Mouse (Mus musculus) C2C12 (cell line): ENCODE measurements around the gene Pde1c. TPM values are rescaled to one million over a fixed set of nuclear protein-coding genes. Genes with fewer than 3 reads are reported as not detected.

Experiments used
- H3K27me3 ChIP-seq: one replicate; pipeline ENCODE4 v1.6.1; 2011; ENCODE audit not compliant: control insufficient read depth, insufficient read depth, insufficient read length
- H3K36me3 ChIP-seq: one replicate; pipeline ENCODE4 v1.6.1; 2011; ENCODE audit not compliant: control insufficient read depth, insufficient read depth
- H3K4me3 ChIP-seq: one replicate; pipeline ENCODE4 v1.5.1; 2011; ENCODE audit warnings: mild to moderate bottlenecking, control low read depth; ENCODE audit not compliant: poor library complexity, insufficient read depth, severe bottlenecking
- H3K79me2 ChIP-seq: one replicate; pipeline ENCODE4 v1.6.1; 2011; ENCODE audit not compliant: control insufficient read depth, insufficient read depth
- H3K79me3 ChIP-seq: one replicate; pipeline ENCODE4 v1.6.1; 2011; ENCODE audit warnings: low read depth, control low read depth
- H3ac ChIP-seq: one replicate; pipeline ENCODE3; 2011; ENCODE audit warnings: low read depth; ENCODE audit not compliant: control insufficient read depth, insufficient read length
- CEBPB ChIP-seq: IDR thresholded peaks from one replicate; pipeline ENCODE4 v1.6.1; 2011; ENCODE audit warnings: low read depth, mild to moderate bottlenecking, control low read depth, moderate library complexity
- CTCF ChIP-seq: IDR thresholded peaks from one replicate; pipeline ENCODE4 v1.5.1; 2011; ENCODE audit not compliant: control insufficient read depth, insufficient read depth, insufficient read length
- FOSL1 ChIP-seq: IDR thresholded peaks from one replicate; pipeline ENCODE4 v1.8.0; 2011; ENCODE audit warnings: mild to moderate bottlenecking, low read length; ENCODE audit not compliant: poor library complexity, insufficient read depth, severe bottlenecking
- MAX ChIP-seq: IDR thresholded peaks from one replicate; pipeline ENCODE4 v1.6.1; 2011; ENCODE audit warnings: mild to moderate bottlenecking, control low read depth
- MYOD1 ChIP-seq: IDR thresholded peaks from one replicate; pipeline ENCODE4 v1.6.1; 2011; ENCODE audit warnings: low read depth; ENCODE audit not compliant: control insufficient read depth, insufficient read length
- MYOG ChIP-seq: IDR thresholded peaks from one replicate; pipeline ENCODE4 v1.6.1; 2011; ENCODE audit not compliant: control insufficient read depth, insufficient read length; ENCODE audit errors: extremely low read depth
- USF1 ChIP-seq: IDR thresholded peaks from one replicate; pipeline ENCODE4 v1.6.1; 2011; ENCODE audit warnings: low read depth, mild to moderate bottlenecking, control low read depth, moderate library complexity
- polyA plus RNA-seq: library from polyadenylated mRNA; unstranded; fragments of >200 nt; fragmentation: generic; extraction: Trizol; gene quantifications from one replicate; pipeline ENCODE4 v1.2.1, GENCODE M21; 2012; ENCODE audit warnings: missing spikeins

Gene Pde1c
- polyA plus RNA-seq, 1 experiment = 0.05 TPM

DNA sequence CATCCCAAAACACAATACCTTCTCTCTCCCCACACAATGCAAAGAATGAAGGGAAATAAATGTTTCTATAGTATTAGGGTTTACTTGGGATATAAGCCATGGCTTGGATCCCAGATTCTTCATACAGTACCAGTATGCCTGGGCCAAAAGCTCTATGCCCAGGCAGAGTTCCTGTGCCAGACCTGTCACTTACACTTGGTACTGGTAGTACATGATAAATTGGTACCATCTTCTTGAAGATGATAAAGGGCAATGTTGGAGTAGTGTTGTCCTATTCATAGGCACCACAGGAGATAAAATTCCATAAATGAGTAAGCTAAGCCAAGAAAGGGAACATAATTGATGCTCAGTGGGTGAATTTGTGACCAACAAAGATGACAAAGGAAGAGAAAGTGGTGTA, 258.6 kb downstream of the Pde1c start:
- H3ac ChIP-seq = no peak overlapping the region
- H3K27me3 ChIP-seq = no peaks in the 10 kb centered on the region
- no peaks in the 10 kb centered on the region for H3K79me3 ChIP-seq

DNA sequence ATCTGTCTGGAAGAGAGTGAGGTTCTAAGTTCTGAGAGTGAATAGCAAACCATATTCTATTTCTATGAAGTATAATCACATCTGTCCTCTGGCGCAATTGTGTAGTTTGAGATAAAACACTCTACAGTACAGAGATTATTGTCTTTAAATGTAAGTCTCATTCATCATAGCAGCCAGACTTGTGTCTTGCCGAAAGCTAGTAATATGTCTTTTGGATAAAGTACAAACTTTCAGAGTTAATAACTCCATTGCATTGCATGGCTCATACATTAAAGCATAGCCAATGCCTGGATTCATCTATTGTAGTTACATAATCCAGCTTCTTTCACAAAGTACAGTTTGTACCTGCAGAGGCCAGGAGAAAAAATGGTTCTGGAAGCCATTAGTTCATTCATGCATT, 262.8 kb downstream of the Pde1c start:
- Histone ChIP-seq H3K4me3 (no peak overlapping the region), H3K79me2 (no peaks in the 10 kb centered on the region), H3K36me3 (no peaks in the 10 kb centered on the region), H3ac (no peak overlapping the region), H3K27me3 (no peaks in the 10 kb centered on the region), H3K79me3 (no peaks in the 10 kb centered on the region)
- TF ChIP-seq FOSL1 = no peak
- TF ChIP-seq MYOD1 = no peak
- no peak for TF ChIP-seq USF1
- no peak for TF ChIP-seq CEBPB
- no peak for TF ChIP-seq MYOG
- no peak for TF ChIP-seq MAX
- no peak for TF ChIP-seq CTCF

More for the DNA sequence above, 258.6 kb downstream of the Pde1c start:
- TF ChIP-seq MYOD1 (no peak), CTCF (no peak), USF1 (no peak), CEBPB (no peak), FOSL1 (no peak), MYOG (no peak), MAX (no peak)
- Histone ChIP-seq H3K79me2 (no peaks in the 10 kb centered on the region), H3K4me3 (no peak overlapping the region), H3K36me3 (no peaks in the 10 kb centered on the region)

DNA sequence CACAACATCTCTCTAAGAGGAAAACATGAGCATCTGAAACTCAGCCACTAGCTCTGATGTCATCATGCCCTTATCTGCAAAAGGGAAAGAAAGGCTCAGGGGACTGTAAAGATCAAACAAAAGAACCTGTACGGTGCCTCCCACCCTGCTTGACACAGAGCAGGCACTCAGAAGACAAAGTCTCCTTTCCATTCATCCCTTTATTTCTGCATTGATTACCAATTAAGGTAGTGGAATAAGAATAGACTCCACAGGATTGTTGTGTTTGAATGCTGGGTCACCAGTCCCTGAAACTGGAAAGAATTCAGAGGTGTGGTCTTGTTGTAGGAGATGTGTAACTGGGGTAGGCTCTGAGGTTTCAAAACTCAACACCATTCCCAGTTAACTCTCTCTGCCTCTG, 276.7 kb downstream of the Pde1c start:
- H3K79me3 ChIP-seq = no peaks in the 10 kb centered on the region
- no peak for TF ChIP-seq MYOG
- no peaks in the 10 kb centered on the region for H3K36me3 ChIP-seq

DNA sequence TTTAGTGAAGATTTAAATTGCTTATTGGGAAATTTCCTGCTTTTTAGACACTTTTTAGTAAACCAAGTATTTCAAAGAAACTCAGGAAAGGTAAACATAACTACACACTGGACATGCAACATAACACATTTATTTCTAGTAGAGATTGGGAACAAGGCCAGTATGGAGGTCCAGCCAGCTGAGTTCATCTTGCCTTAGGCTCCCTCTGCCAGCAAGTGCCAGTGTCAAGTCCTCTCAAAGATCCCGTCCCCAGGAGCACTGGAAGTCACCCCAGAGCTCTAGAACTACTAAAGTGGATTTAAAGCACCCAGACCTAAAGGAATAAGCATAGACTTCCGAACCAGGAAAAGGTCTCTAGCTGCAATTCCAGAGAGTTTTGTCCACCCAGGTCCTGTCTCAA, 279.6 kb downstream of the Pde1c start:
- TF ChIP-seq MYOG (no peak), USF1 (no peak), MAX (no peak), FOSL1 (no peak), CEBPB (no peak), CTCF (no peak), MYOD1 (no peak)
- Histone ChIP-seq H3ac (no peak overlapping the region), H3K79me3 (no peaks in the 10 kb centered on the region), H3K4me3 (no peak overlapping the region), H3K36me3 (no peaks in the 10 kb centered on the region), H3K27me3 (no peaks in the 10 kb centered on the region), H3K79me2 (no peaks in the 10 kb centered on the region)

More for the DNA sequence above, 276.7 kb downstream of the Pde1c start:
- Histone ChIP-seq H3K27me3 (no peaks in the 10 kb centered on the region), H3ac (no peak overlapping the region), H3K79me2 (no peaks in the 10 kb centered on the region), H3K4me3 (no peak overlapping the region)

DNA sequence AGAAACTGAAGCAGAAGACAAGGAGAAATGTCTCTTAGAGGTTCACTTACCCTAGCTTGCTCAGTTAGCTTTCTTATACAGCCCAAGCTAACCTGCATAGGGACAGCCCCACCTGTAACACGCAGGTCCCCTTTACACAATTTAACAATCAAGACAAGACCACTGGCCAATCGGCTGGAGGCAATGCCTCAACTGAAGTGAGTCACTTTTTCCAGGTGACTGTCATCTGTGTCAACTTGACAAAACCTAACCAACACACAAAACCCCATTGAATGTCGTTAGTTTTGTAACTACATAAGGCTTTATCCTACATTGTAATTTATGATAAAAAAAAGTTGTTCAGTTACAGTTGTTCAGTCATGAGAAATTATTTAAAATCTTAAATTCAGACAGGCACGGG, 284.1 kb downstream of the Pde1c start:
- Histone ChIP-seq H3K27me3 (no peaks in the 10 kb centered on the region), H3K79me2 (no peaks in the 10 kb centered on the region), H3ac (no peak overlapping the region), H3K4me3 (no peak overlapping the region), H3K36me3 (no peaks in the 10 kb centered on the region), H3K79me3 (no peaks in the 10 kb centered on the region)
- TF ChIP-seq CEBPB (no peak), CTCF (no peak), MYOD1 (no peak), MAX (no peak), MYOG (no peak), FOSL1 (no peak), USF1 (no peak)

DNA sequence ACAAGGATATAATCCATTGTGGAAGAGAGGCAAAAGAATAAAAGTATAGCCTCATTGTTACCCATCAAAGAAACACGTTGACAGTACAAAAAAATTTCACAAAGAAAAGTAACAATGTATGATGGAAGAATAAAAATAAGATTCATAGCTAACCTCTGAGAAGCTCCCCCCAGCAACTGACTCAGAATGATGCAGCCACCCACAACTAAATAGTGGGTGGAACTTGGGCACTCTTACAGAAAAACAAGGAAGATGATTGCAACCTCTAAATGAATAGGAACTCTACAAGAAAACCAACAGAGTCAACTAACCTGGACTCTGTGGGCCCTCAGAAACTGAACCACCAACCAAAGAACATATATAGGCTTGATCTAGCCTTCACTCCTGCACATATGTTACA, 293.4 kb downstream of the Pde1c start:
- Histone ChIP-seq H3K36me3 (no peaks in the 10 kb centered on the region), H3K79me3 (no peaks in the 10 kb centered on the region), H3K79me2 (no peaks in the 10 kb centered on the region), H3K27me3 (no peaks in the 10 kb centered on the region), H3K4me3 (no peak overlapping the region), H3ac (no peak overlapping the region)
- TF ChIP-seq CEBPB = no peak
- no peak for TF ChIP-seq FOSL1
- no peak for TF ChIP-seq MYOD1
- TF ChIP-seq USF1 = no peak
- TF ChIP-seq MAX = no peak
- no peak for TF ChIP-seq CTCF
- TF ChIP-seq MYOG = no peak
